Mouse (Mus musculus) lung, postnatal 0 days (tissue): Measurements from ENCODE around the gene Rapgef6.

Experiments used
- CTCF ChIP-seq: IDR thresholded peaks from 2 replicates; pipeline ENCODE4 v1.5.1; 2016; ENCODE audit warnings: antibody characterized with exemption, mild to moderate bottlenecking
- EP300 ChIP-seq: IDR thresholded peaks from 2 replicates; pipeline ENCODE4 v1.6.1; 2016; ENCODE audit warnings: antibody characterized with exemption, mild to moderate bottlenecking, control low read depth

DNA sequence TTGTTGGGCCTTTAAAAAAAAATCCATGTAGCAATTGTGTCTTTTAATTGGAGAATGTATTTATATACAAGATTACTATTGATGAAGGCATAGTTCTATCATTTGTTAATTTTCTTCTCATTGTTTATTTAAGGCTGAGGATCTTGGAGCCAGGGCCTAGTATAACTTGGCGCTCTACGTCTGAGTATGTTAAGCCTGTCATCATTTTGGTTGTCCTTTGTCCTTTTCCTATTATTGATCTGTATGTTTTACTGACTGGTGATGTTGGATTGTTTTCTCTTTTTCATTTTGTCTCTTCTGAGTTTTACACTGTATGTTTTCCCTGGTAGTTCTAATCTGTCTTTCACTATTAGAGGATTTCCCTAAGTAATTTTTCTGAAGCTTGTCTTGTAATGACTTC is 52.1 kb downstream of the Rapgef6 start:
- no peak for TF ChIP-seq CTCF
- no peak for TF ChIP-seq EP300
